Mouse (Mus musculus) embryonic fibroblast, embryonic 13.5 days (primary cell): ENCODE measurements around the gene Slc7a11. TPM values are rescaled to one million over a fixed set of nuclear protein-coding genes. Genes with fewer than 3 reads are reported as not detected.

Experiments used
- H3K27ac ChIP-seq: 2 replicates; pipeline ENCODE4 v1.5.1; 2012; ENCODE audit warnings: low read length, control low read depth, inconsistent platforms; ENCODE audit not compliant: insufficient read depth
- H3K4me1 ChIP-seq: 2 replicates; pipeline ENCODE4 v1.6.1; 2011; ENCODE audit warnings: low read length; ENCODE audit not compliant: control insufficient read depth, insufficient read depth
- H3K4me3 ChIP-seq: 2 replicates; pipeline ENCODE4 v1.5.1; 2011; ENCODE audit warnings: mild to moderate bottlenecking, control low read depth, low read length; ENCODE audit not compliant: insufficient read depth
- CTCF ChIP-seq: IDR thresholded peaks from 2 replicates; pipeline ENCODE4 v1.5.1; 2011; ENCODE audit warnings: mild to moderate bottlenecking, control low read depth, low read length, moderate library complexity, borderline replicate concordance; ENCODE audit not compliant: insufficient read depth
- POLR2A ChIP-seq: IDR thresholded peaks from 2 replicates; pipeline ENCODE4 v1.6.1; 2011; ENCODE audit warnings: low read depth, mild to moderate bottlenecking, control low read depth, low read length, moderate library complexity
- polyA plus RNA-seq: library from polyadenylated mRNA; stranded (reverse); fragments of >200 nt; gene quantifications from 2 replicates; pipeline ENCODE4 v1.2.4, GENCODE M21; 2011; ENCODE audit warnings: low read depth; ENCODE audit not compliant: missing spikeins, insufficient read length

Slc7a11 gene
- polyA plus RNA-seq, 1 experiment = 11.2 TPM

DNA sequence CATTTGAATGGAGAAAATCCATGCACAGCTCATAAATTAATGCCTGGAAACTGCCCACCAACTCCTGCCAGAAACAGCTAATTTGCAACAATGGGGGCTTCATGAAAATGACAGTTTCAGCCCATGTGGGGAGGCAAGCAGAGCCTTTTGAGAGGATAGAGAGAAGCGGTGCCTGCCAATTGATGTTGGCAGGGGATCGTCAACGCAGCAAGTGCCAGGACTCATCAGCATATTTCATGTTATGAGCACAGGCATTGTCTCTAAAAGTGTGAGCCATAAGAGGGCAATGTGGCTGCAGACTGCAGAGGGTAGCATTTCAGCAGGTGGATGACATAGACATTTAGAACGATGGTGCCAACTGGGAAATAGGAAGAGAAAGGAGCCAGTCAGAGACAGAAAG is 429.0 kb downstream of the Slc7a11 start:
- H3K27ac ChIP-seq = no peak overlapping the region
- no peak overlapping the region for H3K4me3 ChIP-seq
- H3K4me1 ChIP-seq = peaks cover 4% of the 10 kb centered on the region; the same call in 1 of the 2 replicates
- TF ChIP-seq CTCF (no peak), POLR2A (no peak)

DNA sequence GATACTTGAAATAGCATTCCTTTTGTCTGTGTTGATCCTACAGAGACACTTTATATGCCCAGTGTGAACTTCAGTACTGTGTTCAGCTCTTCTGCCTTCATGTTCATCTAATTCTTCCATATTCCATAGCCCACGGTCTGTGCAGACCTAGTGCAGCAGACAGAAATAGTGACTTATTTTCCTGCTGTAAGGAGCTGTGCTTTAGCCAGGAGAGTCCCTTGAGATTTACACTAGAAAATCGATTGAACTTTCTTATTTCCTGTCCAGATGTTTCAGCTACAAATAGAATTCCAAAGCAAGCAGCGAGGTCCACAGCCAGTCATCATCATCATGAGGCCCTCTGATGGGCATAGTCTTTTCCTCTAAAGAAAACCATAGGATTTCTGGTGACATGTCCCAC is 431.4 kb downstream of the Slc7a11 start:
- TF ChIP-seq CTCF = no peak
- TF ChIP-seq POLR2A = no peak
- peak overlapping the region; percentile 69 for H3K27ac ChIP-seq
- no peak overlapping the region for H3K4me3 ChIP-seq
- peaks cover 4% of the 10 kb centered on the region; the same call in 1 of the 2 replicates for H3K4me1 ChIP-seq

DNA sequence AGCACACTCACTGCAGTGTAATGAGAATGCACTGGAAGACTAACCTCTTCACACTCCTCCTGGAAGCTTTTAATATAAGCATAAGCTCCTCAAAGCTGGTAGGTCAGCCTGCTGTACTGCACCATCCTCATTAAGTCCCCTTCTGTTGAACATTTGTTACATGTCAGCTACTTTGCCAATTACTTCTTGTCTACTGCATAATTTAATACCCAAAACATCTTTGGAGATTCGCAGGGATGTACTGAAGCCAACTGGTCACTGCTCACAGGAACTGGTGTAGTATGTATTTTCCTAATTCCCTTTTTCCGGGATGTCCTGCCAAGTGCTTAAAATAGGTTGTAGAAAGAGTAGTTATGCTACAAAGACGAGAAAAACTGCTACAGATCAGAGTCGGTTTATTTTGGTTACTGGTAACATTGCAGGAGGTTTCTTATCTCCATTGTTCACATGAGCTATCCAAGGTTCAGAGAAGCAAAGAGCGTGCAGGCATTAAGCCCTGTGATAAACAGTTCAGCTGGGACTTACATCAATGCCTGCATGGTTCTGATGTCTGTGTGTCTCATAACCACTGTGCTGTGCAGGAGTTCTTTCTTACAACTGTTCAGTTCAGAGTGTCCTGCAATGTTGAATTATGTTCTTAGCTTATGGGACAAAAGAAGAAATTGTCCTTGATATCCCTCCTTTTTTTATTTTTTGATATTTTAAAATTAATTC is 439.3 kb downstream of the Slc7a11 start:
- no peak for TF ChIP-seq POLR2A
- no peak for TF ChIP-seq CTCF
- peak overlapping the region; percentile 47; the same call in 1 of the 2 replicates for H3K27ac ChIP-seq

DNA sequence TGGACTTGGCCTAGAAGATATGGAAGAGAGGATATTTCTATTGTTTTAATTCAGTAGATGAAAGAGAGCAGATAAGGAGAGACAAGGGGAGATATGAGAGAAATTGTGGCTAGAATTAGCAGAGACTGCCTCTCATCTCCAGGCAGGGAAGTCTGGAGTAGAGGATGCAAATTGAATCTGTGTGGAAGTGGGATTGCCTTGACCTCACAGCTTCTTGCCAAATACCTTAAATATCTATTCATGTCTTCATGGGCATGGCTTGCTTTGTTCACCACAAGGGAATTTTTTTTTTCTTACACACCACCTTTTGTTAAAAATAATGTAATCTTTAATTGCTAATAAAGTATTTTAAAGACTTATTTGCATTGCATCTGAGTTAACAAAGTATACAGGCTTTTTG is 441.3 kb downstream of the Slc7a11 start:
- H3K4me3 ChIP-seq = no peak overlapping the region
- TF ChIP-seq CTCF (no peak), POLR2A (no peak)

More for the DNA sequence above, 439.3 kb downstream of the Slc7a11 start:
- Histone ChIP-seq H3K4me3 (no peak overlapping the region), H3K4me1 (peaks cover 10% of the 10 kb centered on the region)

DNA sequence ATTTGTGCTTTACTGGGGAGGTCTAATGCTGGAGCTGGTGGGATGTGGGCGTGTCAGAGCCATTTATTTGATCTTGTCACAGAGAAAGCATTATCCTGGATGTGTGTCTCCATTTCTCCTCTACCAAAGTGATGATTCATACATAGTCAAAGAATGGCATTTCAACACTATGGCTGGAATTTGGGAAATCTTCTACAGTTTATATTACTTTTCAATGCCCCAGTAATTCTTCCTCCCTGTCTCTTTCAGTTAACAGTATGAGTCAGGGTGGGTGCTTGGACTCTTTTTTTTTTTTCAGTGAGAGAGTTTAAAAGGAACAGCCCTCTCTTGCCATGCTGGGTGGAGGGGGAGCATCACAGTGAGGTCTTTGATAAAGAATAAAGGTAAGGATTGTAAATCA is 441.8 kb downstream of the Slc7a11 start:
- peak overlapping the region; percentile 93 for H3K27ac ChIP-seq
- TF ChIP-seq POLR2A (no peak), CTCF (no peak)
- H3K4me3 ChIP-seq = no peak overlapping the region
- H3K4me1 ChIP-seq = peaks cover 10% of the 10 kb centered on the region

More for the DNA sequence above, 441.3 kb downstream of the Slc7a11 start:
- peaks cover 10% of the 10 kb centered on the region for H3K4me1 ChIP-seq
- H3K27ac ChIP-seq = peak overlapping the region; percentile 93

DNA sequence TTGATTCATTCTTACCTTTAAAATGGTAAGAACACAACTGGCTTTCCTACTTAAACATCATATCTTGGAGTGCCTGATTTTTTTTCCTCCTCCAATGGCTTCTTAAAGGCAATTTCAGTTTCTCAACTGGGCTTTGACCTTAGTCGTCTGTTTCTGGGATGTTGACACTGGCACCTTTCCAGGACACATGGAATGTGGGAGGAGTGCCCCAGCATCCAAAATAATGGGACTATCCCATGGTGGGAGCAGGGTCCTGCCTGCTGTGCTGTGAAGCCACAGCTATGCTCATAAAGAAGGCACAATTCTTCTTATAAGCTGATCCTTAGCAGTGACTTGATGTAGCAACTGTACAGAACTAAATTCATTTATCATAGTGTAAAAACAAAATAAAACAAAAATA is 450.5 kb downstream of the Slc7a11 start:
- no peak for TF ChIP-seq POLR2A
- no peak for TF ChIP-seq CTCF
- no peak overlapping the region for H3K4me3 ChIP-seq
- peaks cover 5% of the 10 kb centered on the region; the same call in 1 of the 2 replicates for H3K4me1 ChIP-seq
- H3K27ac ChIP-seq = no peak overlapping the region

DNA sequence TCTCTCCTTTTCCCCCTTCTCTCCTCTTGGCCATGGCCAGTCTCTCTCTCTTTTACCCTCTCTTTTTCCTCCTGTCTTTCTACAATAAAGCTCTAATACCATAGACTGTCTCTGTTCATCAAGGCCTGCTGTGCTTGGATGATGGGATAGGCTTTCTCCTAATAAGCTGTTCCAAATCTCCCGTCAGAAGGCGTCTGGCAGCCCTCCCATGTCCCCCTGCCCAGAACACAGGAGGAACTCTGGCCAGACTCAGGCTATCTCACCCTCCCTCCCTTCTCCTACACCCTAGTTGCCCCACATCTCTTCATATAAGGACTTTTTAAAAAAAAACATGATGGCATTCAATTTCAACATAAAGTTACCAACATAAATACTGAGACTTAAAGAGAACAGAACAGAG is 456.2 kb downstream of the Slc7a11 start:
- Histone ChIP-seq H3K4me1 (peaks cover under 1% of the 10 kb centered on the region), H3K4me3 (no peak overlapping the region), H3K27ac (no peak overlapping the region)
- no peak for TF ChIP-seq CTCF
- no peak for TF ChIP-seq POLR2A

DNA sequence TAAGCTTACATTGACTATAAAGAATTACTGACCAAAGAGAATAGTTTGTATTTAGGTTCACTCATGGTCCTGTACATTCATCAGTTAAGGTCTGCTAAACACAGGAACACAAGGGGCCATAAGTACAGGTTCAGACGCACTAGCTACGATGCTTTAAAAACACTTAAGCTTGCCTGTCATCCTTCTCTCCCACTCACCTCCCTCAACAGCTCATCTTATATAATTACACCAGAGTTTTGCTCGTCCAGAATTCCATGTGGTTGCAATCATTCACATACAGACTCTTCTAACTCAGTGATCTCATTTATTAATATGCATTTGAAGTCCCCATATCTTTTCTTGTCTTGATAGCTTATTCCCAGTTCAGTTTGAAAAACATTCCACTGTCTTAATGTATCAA is 458.6 kb downstream of the Slc7a11 start:
- H3K4me1 ChIP-seq = no peaks in the 10 kb centered on the region; the same call in 1 of the 2 replicates
- no peak overlapping the region for H3K27ac ChIP-seq
- H3K4me3 ChIP-seq = no peak overlapping the region
- TF ChIP-seq CTCF = no peak
- no peak for TF ChIP-seq POLR2A

DNA sequence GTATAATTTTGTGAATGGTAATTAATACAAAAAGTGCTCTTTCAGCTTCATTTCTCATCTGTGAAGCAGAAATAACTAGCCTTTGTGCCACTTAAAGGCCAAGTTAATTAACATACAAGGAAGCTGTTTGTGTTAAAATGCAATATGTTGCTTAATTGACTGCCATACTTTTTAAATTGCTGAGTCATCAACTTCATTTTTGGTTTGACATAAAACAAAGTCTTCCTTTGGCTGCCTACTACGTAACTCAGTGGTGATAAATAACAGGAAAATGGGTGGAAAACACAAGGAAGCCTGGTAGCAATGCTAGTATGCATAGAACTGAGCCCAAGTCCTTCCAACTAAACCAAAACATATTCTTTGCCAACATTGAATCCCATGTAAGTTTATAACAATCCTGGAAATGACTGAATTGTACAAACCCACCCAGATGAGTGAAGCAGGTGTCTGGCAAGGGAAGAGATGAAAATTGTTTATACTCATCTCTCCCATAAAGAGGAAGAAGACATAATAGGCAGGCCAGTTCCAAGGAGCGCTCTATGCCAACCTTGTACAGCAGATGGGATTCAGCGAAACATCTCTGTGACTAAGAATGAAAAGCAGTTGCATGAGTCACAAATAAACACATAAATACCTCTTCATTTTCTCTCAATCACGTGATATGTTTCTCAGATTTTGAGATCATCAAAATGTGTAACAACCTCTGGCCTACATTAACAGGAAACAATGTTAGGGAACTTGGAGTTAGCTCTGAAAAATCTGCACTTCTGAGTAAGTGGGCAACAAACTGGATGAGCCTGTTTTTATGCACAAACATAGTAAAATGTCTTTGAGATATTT is 459.8 kb downstream of the Slc7a11 start:
- Histone ChIP-seq H3K27ac (no peak overlapping the region), H3K4me1 (no peaks in the 10 kb centered on the region; the same call in 1 of the 2 replicates), H3K4me3 (no peak overlapping the region)
- TF ChIP-seq CTCF (no peak), POLR2A (no peak)

DNA sequence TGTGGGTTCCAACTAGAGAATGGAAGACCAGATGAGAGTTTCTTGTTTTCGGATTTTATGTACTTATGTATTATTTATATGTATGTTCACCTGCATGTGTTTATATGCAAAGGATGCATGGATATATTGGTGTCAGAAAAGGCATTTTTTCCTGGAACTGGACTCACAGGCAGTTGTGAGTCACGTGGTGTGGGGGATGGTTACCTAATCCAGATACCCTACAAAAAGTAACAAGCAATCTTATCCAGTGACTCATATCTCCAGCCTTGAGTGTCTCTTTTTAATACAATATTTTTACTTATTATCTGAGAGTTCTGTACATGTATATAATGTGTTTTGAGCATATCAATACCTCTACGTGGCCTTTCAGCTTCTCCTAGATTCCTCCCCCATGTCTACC is 469.4 kb downstream of the Slc7a11 start:
- Histone ChIP-seq H3K4me3 (no peak overlapping the region), H3K4me1 (no peaks in the 10 kb centered on the region; the same call in 1 of the 2 replicates), H3K27ac (peak overlapping the region; percentile 85)
- TF ChIP-seq CTCF = no peak
- TF ChIP-seq POLR2A = no peak
